Mouse (Mus musculus) heart, postnatal 36 days (tissue): ENCODE results near the gene Cabp4. TPM values are rescaled to one million over a fixed set of nuclear protein-coding genes. Genes with fewer than 3 reads are reported as not detected.
A peak's percentile ranks its signal among the peaks of the same experiment; 100 is the strongest.

ENCODE experiments used
- DNase-seq, 2 experiments: peaks; one replicate each; pipeline ENCODE4 v3.0.0; 2021 to 2022
- intact Hi-C: fragments of 180-260 bp; cut with DNase I; formaldehyde crosslinking; loops from one replicate; pipeline ENCODE4 v1.15.1; 2025
- total RNA-seq, 2 experiments: library from RNA; stranded (reverse); gene quantifications; 2 replicates each; pipeline ENCODE4 v1.2.3; 2021

Cabp4 gene
- total RNA-seq, 2 experiments from 2014 or later: 0.19 TPM; not detected in 1

GRCm38 (mm10) chr19:4108535-4108934 is 35.3 kb downstream of the Cabp4 start:
- intact Hi-C loops: no loop called here

DNA sequence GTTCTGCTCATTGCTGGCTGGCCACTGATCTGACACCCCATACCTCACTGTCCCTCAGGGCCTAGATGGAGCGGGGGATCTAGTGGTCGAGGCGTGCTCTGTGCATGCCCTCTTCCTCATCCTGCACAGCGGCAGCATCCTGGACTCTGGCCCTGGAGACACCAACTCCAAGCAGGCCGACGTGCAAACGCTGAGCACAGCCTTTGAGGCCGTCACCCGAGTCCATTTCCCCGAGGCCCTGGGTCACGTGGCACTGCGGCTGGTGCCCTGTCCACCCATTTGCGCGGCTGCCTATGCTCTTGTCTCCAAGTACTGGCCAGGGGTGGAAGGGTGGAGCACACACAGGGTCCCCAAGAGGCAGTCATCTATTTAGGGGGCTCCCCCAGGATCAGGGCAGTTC is 37.2 kb downstream of the Cabp4 start:
- intact Hi-C loops: no loop called here

More at GRCm38 (mm10) chr19:4108535-4108934, 35.3 kb downstream of the Cabp4 start:
- no peak for DNase-seq

DNA sequence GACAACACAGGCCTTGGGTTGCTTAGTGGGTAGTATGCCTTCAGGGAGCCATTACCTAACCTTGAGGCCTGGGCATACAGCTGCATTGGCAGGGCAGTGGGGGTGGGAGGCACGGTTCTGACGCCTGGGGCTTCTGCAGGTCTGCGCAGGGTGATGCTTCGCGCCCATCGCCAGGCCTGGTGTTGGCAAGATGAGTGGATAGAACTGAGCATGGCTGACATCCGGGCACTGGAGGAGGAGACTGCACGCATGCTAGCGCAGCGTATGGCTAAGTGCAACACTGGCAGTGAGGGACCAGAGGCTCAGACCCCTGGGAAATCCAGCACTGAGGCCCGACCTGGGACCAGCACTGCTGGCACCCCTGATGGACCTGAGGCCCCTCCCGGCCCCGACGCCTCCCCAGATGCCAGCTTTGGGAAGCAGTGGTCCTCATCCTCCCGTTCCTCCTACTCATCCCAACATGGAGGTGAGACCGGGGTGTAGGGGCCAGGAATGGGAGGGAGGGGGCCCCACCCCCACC is 39.1 kb downstream of the Cabp4 start:
- intact Hi-C loops: no loop called here
- no peak for DNase-seq

More for the DNA sequence above, 37.2 kb downstream of the Cabp4 start:
- no peak for DNase-seq

- intact Hi-C loops: no loop called here
- DNase-seq: no peak
Observed at GRCm38 (mm10) chr19:4103792-4104191, 40.0 kb downstream of the Cabp4 start.

- intact Hi-C loops: no loop called here
- no peak for DNase-seq
Observed at GRCm38 (mm10) chr19:4103294-4103693, 40.5 kb downstream of the Cabp4 start.

DNA sequence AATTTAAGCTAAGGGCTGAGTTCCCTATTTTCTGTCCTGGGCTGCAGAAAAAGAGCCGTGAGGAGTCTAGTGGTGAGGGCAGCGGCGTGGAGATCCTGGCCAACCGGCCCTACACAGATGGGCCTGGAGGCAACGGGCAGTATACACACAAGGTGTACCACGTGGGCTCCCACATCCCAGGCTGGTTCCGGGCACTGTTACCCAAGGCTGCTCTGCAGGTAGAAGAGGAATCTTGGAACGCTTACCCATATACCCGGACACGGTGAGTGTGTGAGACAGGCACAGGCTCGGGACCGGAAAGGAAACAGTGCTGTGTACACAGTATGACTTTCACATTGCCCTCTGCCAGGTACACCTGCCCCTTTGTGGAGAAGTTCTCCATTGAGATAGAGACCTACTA is 41.2 kb downstream of the Cabp4 start:
- intact Hi-C loops: no loop called here
- DNase-seq: no peak

GRCm38 (mm10) chr19:4102049-4102448 is 41.8 kb downstream of the Cabp4 start:
- no peak for DNase-seq
- intact Hi-C loops: no loop called here

- intact Hi-C loops: no loop called here
- DNase-seq: no peak
Observed at GRCm38 (mm10) chr19:4101466-4101865, 42.4 kb downstream of the Cabp4 start.

GRCm38 (mm10) chr19:4100718-4101261 is 43.0 kb downstream of the Cabp4 start:
- intact Hi-C loops: loop anchor here (1.0 kb wide), 1 partner anchor 128 kb away; no protein-coding TSS in a partner anchor
- DNase-seq: peak in 1 of 2 experiments; percentile 24

GRCm38 (mm10) chr19:4099837-4100717 is 43.8 kb downstream of the Cabp4 start, which contains the start of gene Pitpnm1:
TSS of gene Pitpnm1 (plus strand) at chr19:4099998.
- peak; percentile 83 to 87 for DNase-seq
- intact Hi-C loops: loop anchor here (1.0 to 2.0 kb wide), 2 partner anchors 103 to 128 kb away; no protein-coding TSS in a partner anchor

GRCm38 (mm10) chr19:4099056-4099455 is 44.8 kb downstream of the Cabp4 start:
- intact Hi-C loops: loop anchor here (2.0 kb wide), 1 partner anchor 104 kb away; no protein-coding TSS in a partner anchor
- peak; percentile 91 to 95 for DNase-seq

GRCm38 (mm10) chr19:4098426-4098825 is 45.4 kb downstream of the Cabp4 start:
- no peak for DNase-seq
- intact Hi-C loops: loop anchor here (2.0 kb wide), 1 partner anchor 104 kb away; no protein-coding TSS in a partner anchor

DNA sequence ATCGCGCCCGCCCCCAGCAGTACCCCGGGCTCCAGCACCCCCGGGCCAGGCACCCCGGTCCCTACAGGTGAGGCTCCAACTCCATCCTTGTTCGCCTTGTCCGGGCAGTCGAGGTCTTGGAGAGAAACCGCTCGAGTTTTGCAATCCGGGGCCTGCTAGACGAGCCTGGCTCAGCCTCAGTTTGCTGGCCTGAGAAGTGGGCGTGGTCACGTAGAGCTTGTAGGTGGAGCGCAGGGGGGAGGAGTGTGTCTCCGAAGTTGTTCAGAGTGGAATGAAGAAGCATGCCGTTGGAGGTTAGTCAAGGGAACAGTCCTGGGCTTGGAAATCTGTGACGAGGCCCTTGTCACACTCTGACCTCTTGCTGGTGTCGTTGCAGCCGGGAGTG is 46.4 kb downstream of the Cabp4 start:
- intact Hi-C loops: no loop called here
- no peak for DNase-seq

- DNase-seq: peak; percentile 100
- intact Hi-C loops: no loop called here
Observed at GRCm38 (mm10) chr19:4096642-4097440, 47.0 kb downstream of the Cabp4 start, which contains the start of gene Cdk2ap2. TSS of gene Cdk2ap2 (plus strand) at chr19:4097182.

DNA sequence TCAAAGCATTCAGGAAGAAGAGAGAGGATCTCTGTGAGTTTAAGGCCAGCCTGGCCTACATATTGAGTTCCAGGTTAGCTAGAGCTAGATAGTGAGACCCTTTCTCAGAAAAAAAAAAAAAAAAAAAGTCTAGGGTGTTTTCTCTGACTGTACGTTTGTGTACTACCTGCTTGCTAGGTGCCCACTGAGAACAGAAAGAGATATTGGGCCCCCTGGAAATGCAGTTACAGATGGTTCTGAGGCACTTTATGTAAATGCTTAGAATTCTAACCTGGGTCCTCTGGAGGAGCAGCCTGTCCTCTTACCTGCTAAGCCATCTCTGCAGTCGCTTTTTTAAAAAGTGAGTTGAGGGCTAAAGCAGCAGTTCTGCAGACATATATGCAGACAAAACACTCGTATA is 48.0 kb downstream of the Cabp4 start:
- intact Hi-C loops: no loop called here
- no peak for DNase-seq

DNA sequence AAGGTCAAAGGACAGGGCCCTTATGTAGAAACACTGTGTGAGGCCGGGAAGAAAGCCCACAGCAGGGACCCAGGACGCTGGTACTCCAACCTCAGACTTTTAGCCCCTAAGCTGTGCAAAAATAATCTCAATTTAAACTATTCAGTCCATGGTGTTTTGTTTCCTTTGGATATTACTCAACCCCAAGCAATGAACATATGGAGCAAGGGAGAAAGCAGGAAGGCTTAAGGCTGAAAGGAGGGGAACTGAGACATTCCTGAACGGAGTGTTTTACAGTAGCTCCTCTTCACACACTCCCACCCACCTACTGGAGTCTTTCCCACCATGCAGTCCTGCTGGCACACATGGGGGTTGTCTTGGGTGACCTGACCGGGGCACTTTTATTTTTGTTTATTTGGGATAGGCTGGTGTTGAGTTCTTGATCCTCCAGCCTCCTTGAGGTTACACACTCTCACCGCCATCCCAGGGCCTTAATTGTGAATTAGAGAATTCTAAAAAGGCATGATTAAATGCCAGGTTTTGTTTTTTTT is 49.0 kb downstream of the Cabp4 start:
- DNase-seq: no peak
- intact Hi-C loops: no loop called here

DNA sequence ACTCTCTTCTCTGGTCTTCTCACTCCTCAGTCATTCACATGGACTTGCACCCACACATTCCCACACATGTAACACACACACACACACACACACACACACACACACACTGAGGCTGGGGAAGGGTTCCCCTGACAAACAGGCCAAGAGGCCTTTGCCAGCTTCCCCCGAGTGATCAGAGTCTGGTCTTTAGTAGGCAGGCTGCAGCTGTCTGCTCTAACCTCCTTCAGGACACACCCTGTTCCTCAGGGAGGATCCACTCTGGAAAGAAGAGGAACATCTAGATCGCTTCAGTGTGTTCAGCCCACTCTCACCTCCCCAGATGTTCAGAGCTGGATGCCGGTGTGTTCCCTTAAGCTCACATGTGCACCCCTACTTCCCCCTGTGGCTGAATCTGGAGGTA is 49.5 kb downstream of the Cabp4 start:
- intact Hi-C loops: no loop called here

GRCm38 (mm10) chr19:4093772-4094171 is 50.1 kb downstream of the Cabp4 start:
- intact Hi-C loops: no loop called here
- DNase-seq: no peak

More for the DNA sequence above, 49.5 kb downstream of the Cabp4 start:
- no peak for DNase-seq

DNA sequence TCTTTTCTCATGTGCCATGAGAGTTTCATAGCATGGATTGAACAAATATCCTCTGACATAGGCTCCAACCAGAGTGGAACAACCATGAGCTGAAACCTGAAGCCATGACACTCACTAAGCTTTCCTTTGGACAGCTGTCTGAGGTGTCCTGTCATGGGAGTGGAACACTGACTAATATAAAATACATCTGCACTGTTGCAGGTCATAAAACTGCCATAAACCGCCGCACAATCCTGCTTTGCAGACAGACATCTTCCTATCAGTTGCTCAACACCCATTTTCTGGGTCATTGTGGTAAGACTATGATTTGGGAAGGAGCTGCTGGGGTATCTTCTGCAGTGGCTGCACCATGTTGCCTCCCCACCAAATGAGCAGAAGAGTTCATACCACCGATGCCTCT is 51.1 kb downstream of the Cabp4 start:
- DNase-seq: no peak
- intact Hi-C loops: no loop called here

DNA sequence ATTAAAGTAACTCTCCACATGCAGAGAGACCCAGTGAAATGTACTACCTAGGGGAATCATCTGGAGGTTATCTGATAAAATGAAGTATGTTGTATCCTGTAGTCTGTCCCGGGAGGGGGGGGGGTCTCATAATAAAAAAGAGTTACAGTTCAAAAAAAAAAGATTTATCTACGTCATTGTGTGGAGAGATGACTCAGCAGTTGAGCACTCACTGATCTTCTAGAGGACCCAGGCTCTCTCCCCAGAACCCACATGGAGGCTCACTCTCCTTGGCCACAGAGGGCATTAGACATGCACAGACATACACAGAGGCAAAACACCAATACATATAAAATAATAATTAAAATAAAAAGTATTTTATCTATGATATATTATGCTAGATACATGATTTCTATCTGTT is 52.5 kb downstream of the Cabp4 start:
- DNase-seq: no peak
- intact Hi-C loops: no loop called here
